Mouse (Mus musculus) fat pad, adult 2 months (tissue): ENCODE data around the gene Bloc1s2.
"Not testable (repeated sequence)": the region's sequence is repeated elsewhere in the genome, so short reads cannot be mapped to it uniquely, and the experiment has no call there.

Source experiments
- DNase-seq: peaks from one replicate; pipeline ENCODE4 v3.0.0-alpha.2; 2011; ENCODE audit warnings: low read depth, low spot score; ENCODE audit errors: extremely low read depth

Gene Bloc1s2

DNA sequence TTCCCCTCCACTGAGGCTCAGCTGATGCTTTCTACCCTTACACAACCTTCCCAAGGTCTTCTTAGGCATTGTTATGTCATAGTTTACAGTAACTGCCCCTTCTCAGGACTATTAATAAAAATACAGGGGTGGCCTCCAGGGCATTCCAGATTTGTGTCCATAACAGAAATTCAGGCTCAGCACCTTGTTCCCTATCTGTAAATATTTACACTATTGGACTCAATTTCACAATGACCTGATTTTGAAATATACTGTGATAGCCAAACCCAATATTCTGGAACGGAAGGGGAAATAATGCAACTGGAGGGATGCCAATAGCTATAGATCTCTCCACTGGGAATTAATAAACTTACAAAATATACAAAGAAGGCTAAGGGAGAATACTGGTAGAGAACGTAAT, 17.7 kb downstream of the Bloc1s2 start:
- no peak for DNase-seq

- no peak for DNase-seq
Observed at GRCm38 (mm10) chr19:44127729-44128497, 18.3 kb downstream of the Bloc1s2 start.

DNA sequence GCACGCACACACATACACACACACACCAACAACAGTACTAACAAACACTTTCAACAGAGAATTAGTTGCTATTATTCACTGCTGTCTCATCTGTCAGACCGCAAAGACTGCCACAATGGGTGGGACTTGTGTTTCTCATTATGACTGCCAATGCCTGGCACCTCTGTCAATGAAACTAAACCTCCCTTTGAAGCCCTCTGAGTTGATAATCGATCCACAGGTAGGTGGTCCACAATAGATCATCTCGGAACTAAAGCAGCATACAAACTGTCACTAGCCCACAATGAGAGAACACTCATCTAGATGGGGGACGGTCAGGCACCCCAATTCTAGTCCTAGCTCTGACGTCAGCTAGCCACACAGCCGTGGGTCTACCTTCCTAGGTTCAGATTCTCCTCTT, 25.1 kb downstream of the Bloc1s2 start:
- no peak for DNase-seq

- not testable (repeated sequence) for DNase-seq
Observed at GRCm38 (mm10) chr19:44120686-44121085, 25.6 kb downstream of the Bloc1s2 start.

- no peak for DNase-seq
Observed at GRCm38 (mm10) chr19:44117793-44118192, 28.5 kb downstream of the Bloc1s2 start.

DNA sequence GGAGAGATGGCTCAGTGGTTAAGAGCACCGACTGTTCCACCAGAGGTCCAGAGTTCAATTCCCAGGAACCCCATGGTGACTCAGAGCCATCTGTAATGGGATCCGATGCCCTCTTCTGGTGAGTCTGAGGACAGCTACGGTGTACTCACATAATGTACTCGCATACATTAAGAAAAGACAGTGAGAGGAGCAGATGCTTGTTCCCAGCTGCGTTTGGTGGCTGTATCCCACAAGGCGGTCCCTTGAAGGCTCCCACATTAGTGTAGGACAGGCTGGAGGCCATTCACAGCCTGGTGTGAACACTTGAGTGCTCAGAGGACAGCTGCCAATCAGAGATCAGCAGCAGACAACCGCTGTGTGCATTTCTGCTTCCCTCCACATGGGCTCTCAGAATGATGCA, 34.5 kb downstream of the Bloc1s2 start:
- DNase-seq, result no peak

DNA sequence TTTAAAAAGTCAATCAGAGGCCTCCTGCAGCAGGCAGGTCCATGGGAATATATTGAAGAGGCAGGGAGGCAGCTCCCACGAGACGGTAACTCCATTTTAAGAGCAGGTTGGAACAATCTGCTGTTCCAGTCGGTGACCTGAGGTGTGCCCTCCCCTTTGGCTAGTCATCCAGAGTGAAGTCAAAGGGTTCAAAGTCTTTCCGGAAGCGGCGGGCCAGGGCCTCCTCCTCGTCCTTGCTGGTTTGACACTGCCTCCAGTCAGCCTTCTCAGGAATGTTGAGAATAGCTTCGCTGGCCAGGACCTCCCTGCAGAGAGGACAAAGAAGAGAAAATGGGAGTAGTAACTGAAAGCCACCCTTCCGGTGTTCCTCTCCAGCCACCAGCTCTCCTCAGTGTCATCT, 35.9 kb downstream of the Bloc1s2 start:
- DNase-seq, result no peak

GRCm38 (mm10) chr19:44108996-44109395, 37.2 kb downstream of the Bloc1s2 start:
- no peak for DNase-seq

DNA sequence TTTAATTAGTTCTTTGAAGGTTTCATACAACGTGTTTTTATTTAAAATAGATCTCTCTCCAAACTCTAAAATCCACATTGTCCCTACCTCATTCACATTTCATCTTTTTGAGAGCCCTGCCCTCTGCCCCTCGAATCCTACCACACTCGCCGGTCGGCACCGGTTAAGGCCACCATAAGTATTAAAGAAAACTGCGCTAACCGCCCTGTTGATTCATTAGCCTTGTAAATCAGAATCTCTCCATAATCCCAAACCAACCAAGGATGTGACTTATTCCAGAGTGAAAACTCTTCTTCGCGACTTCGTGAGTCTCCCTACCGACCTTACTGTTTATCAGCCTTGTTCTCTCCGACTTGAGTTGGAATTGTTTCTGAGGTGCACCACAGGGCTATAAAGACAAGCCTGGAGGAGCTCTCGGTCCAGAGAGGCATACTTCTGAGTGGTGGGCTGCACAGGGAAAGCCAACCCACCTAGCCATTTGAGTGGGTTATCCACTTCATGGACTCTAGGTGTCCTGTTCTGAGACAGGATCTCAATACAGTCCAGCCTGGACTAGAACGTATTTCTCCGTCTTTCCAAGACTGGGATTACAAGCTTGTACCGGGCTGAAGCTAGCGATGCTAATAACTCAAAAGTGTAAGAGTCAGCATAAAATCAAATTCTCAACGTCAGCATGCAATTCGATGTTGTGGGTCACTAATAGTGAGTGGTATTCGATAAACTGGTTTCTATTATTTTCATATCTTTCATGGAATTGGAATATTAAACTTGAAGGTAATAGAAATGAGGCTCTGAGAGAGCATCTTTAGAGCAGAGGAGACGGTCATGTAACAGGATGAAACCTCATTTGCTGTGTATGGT, 38.4 kb downstream of the Bloc1s2 start:
- DNase-seq, result no peak

DNA sequence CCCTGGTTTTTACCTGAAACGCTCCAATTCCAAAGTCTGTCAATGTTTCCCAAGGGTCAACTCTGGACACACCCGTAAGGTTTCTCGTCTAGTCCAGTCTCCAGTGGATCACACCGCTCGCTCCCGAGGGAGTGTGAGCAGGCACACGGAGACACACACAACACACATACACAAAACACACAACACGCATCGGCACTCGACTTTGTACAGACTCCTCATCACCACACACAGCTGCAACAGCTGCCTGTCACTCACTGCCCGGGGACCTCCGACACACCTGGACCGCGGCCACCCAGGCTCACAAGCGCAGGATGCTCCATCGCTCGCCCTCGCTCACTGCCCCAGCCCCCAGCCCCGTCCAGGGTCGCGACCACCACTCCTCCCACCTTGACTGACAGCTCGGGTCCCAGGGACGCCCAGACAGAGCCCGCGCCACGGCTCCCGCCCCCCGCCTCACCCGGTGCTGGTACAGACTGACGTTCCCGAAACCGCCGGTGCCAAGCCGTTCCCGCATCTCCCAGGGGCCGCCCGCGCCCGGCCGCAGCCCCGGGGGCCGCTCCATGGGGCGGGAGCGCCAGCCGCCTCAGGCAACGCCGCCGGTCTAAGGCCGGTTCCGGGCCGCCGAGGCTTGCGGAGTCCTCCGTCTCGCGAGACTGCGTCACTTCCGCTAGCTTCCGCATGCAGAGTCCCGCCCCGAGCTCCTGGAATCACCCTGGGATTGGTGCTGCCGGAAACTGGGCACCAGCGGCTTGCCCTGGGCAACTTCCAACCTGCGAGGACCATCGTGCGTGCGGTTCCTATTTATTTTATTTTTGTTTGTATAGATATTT, 39.2 kb downstream of the Bloc1s2 start, which contains the start of gene Chuk:
TSS of gene Chuk (minus strand) at position 650 of the 830 bp plus-strand sequence.
- peak; percentile 51 for DNase-seq

DNA sequence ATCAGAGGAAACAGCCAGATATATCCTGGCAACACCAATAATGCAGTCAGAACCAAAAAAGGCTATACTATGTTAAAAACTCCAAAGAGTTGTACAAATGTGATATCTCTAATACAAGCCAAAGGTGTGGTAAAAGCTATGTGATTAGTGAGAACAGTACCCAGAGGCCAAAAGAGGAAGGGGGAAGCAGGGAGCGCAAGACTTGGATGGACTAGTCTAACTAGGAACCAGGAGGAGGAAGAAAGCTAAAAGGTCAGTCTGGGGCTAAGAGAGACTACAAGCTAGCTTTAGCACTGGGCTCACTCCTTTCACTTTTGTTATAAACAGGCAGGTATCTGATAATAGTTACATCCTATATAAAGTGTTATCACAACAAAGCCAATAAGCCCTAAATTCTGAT, 41.9 kb downstream of the Bloc1s2 start:
- DNase-seq, result no peak

DNA sequence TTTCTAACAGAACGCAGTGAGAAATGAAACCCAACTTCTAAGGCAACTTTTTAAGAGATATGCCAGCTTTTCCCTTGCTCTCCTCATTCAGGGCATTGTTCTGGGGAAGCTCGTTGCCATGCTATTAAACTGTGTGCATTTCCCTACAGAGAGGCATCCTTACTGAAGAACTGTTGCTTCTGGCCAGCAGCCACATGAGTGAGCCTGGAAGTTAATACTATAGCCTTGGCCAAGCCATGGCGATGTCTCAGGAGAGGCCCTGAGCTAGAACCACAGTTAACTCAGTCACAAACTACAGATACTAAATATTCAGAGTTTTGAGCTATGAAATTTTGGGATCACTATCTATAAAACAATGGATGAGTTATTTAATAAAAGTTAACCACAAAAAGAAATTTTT, 43.2 kb downstream of the Bloc1s2 start:
- DNase-seq, result no peak

GRCm38 (mm10) chr19:44100840-44101239, 45.4 kb downstream of the Bloc1s2 start:
- no peak for DNase-seq
